Mouse (Mus musculus) testis, adult 2 months (tissue): ENCODE data around the gene Gm28042.

Source experiments
- CTCF ChIP-seq: fragments of 200-500 bp; IDR thresholded peaks from 2 replicates; pipeline ENCODE4 v1.5.1; 2012; ENCODE audit warnings: low read depth, mild to moderate bottlenecking, inconsistent platforms, low read length, moderate library complexity; ENCODE audit not compliant: control insufficient read depth, insufficient read depth, insufficient replicate concordance
- POLR2A ChIP-seq: fragments of 200-500 bp; IDR thresholded peaks from 2 replicates; pipeline ENCODE4 v1.6.1; 2012; ENCODE audit warnings: low read depth, mild to moderate bottlenecking, inconsistent platforms, low read length, moderate library complexity; ENCODE audit not compliant: control insufficient read depth

DNA sequence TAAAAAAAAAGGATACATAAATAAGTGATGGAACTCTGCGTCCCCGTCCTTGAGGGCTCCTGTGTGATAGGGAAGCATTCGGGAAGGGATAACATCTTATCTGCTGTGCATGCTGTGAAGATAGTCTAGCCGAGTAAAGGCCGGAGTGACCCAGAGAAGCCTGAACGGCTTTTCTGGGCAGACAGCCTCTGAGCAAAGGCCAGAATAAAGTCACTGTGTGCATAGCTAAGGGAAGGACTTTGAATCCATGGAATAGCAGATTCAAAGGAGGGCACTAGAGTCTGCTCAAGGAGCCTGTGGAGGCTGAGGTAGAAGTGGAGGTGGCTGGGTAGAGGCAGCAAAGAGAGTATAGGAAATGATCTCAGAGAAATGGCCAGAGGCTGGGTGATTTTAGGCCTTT is 32.5 kb upstream of the Gm28042 start:
- TF ChIP-seq POLR2A: no peak
- no peak for TF ChIP-seq CTCF
